Mouse (Mus musculus): Measurements from ENCODE around the gene Dtnb.

Dtnb gene

DNA sequence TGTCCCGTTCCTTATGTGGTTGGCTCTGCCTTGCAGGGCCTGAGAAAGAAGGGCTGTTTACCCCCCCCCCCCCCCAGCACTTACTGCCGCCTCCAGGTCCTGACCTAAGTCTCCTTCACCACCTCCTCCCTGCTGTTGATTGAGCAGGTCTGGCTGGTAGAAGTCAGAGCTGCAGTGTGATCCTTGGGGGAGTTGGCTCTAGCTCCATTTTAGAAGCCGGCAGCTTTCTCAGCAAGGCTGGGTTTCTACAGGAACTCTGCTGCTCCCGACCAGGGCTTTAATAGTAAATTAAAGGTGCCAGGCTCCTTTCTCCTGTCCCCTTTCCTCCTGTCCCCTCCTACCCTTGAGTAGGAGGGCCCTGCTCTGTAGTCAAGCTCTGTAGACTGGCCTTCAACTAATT is 238.3 kb downstream of the Dtnb start:
- DNase-seq: no peak

DNA sequence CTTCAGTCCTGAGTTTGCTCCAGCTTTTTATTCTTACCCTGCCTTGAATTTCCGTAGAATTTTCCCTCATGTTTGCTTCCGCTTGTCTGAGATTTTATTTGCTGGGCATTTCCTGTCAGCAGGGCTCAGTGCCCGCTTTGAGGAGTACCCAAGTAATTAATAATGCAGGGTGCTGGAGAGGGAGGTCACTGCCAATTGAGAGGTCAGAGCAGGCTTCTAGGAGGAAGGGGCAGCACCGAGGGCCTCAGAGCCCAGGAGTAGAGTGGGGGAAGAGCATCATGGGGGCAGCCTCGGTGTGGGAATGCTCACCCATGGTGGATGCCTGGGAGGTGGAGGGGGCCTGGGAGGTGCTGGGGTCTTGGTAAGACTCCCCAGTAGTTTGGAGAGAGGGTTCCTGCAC is 239.4 kb downstream of the Dtnb start:
- DNase-seq: no peak

DNA sequence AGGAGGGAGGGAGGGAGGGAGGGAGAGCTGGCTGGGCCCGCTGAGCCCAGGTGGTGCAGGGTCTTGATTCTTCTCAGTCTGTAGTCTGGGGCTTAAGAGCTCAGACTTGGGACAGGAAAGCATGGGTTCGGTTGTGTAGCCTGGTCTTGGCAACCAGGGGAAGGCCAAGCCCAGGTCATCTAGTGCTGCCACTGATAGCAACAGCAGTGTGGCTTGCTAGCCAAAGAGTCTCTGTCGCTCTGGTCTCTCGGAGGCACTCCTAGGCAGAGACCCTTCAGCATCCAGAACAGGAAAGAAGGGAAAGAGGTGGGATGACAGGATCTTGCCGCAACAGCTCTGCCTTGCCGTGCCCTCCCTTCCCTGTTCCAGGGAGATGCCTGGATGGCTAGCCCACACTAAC is 240.1 kb downstream of the Dtnb start:
- DNase-seq: no peak

DNA sequence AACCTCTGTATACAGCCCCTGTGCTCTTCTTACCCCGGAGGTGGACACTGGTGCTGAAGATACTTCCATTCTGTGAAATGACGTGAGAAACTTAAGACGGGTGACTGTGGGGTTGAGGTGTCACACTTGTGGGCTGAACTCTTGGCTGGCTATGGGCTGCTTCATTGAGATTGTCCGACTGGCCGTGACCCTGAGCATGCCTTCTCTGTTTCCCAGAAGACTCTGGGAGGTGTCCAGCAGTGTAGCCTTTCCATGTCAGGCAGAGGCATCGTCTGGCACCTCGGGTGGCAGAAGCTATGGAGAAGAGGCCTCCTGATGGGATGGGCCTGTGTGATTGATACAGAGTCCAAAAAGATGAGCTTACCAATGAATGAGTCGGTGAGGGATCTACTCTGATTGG is 241.0 kb downstream of the Dtnb start:
- no peak for DNase-seq

DNA sequence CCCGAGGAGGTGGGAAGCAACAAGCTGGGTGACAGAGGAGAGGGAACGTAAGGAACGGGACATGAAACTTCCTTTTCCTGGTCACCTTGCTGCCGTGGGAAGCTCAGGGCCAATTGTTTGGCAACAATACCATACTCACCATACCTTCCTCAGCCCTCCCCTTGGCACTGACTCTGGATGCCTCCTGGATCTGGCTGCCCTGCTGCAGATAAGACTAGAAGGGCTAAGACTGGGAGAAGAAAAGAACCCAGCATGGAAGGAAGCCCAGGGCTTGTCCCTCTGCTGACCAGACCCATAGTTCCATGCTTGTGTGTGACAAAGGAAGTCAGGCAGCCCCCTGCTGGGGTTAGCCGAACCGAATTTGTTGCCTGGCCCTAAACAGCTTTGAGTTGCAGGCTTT is 243.2 kb downstream of the Dtnb start:
- no peak for DNase-seq

DNA sequence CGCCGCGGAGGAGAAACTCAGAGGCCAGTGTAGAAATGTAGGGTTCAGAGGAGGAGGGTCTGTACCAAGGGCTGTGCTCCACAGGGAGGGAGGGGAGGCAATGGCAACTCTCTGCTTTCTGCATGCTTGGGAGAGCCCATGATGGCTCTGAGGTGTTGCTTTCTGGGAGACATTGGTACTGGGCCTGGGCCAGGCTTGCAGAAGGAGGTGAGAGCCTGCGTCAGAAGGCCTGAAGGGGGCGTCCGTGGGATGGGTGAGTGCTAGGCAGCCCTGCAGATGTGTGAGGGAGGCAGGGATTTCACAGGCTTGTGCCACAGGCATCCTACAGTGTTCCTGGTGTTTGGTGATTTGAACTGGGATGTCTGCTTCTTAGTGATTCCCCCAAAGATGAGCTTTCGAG is 244.9 kb downstream of the Dtnb start:
- no peak for DNase-seq

DNA sequence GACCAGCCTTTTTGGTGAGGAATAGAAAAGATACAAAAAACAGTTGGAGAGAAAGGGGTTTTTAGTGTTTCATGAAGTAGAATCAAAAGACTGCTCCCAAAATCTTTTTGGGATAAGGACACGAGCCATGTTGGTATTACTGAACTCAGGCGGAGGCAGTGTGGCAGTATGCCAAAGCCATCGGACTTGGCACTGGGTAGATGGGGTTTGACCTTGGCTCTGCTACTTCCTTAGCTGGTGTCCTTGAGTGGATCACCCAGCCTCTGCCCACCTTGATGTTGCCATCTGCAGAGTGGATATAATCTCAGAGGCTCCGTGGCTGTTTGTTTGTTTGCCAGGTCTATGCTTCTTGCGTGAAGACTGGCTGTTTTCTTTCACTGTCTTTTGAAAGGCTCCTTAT is 245.4 kb downstream of the Dtnb start:
- DNase-seq: no peak

DNA sequence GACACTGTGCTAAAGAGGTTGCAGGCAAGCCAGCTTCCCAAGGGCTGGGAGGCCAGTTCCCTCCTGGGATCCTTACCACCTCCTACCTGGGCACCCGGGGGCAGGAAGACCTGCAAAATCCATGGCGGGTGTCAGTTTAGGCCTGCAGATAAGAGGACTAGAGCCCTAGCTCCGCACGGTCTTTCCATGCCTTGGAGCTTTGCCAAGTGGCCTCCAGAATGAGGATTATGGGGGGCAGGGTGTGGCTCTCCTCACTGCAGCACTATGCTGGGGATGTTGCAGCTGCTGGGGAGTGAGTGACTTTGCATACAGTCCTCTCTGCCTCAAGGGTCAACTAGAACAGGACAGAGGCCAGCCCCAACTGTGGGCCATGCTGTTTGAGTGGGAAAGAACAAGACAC is 247.7 kb downstream of the Dtnb start:
- no peak for DNase-seq

DNA sequence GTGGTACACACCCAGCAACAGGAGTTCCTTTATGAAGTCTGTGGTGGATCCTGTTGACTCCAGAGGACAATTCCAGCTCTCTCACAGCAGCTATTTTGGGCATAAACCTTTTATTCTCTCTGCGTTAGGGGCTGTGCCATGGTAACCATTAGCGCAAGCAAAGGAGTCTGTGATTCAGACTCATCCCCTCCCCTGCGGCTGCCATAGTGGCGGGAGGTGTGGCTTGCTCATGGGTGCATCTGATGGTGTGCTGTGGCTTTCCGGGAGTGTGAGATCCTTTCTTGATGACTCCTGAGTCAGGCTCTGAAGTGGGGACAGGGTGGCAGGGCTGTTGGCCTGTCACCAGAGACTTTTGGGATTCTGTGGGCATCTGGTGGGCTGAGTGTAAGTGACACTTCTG is 251.2 kb downstream of the Dtnb start:
- no peak for DNase-seq

DNA sequence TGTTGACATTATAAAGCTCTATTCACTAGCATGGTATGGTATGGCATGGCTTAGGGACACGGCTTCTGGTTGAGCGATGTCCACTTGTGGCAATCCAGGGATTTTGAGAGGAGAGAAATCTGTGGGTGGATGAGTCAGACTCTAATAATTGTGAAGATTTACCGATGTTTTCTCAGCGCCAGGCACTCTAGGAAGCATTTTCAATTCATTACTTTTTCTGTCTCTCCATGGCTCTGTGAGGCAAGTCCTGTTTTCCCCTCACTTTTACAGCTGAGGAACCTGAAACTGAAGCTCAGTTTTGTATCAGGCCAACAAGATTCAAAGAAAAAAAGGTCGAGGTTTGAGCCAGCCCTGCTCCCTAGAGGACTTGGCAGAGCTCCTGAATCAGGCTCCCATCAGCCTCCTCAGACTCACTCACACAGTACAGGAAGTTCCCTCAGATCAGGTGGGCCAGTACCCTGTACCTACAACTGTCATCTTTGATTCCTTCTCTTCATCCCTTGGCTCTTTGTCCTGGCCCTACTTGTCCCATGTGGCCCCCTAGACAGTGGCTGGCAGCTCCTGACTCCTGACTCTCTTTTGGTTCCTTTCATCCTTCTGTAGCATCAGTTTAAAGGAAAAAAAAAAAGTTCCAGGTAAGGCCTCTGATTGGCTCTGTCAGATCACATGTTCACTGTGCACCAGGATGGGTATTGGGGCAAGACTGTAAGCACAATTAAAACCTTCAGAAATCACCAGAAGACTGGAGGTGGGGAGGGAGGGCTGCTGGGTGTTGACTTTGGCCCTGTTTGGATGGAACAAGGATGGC is 252.9 kb downstream of the Dtnb start:
- DNase-seq: no peak

DNA sequence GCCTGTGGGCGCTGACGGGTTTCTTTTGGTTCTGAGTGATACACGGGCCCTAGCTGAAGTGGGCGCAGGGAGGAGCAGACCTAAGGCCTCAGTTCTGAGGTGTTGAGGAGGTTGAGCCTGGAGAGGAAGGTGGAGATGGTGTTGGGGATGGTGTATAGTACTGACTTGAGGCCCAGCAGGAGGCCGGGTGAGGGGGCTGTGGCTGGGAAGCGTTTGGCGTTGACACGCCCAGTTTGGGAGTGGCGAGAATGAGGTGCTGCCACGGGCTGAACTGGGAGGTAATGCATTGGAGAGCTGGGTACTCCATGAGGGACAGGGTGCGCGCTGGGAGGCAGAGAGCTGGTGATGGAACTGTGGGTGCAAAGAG is 253.5 kb downstream of the Dtnb start:
- DNase-seq: no peak

DNA sequence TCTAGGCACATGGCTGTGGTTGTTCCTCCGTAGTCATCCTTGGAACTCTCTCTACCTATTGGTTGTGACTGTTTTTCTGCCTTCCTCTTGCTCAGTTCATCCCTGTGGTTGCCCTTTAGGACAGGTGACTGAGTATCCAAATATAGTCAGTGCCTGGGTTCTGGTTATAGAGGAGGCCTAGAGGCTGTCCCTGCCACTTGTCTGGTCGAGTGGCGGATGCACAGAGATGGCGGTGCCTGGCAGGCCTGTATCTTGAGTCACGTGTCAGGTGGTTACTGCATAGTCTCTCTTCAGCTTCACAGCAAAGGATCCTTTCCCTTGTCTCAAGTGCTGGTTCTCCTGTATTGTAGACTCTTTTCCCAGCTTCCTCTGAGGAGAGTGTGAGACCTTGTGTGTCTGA is 255.6 kb downstream of the Dtnb start:
- DNase-seq: no peak

Data from cerebellum, adult 11 months (tissue).